Comparison of ENCODE assay signal across 8 mouse cellular contexts in genomic region chr2:61642452-61643368, GRCm38 (mm10).
DNase-seq lines count a peak whose midpoint lies in the region; ATAC-seq and TF ChIP-seq lines count a peak whose summit lies in the region.
"Had no signal": no experiment of that assay in that cellular context is flagged by ENCODE, and none has a peak within 500 bp of the region (broad histone marks: within the 10 kb centered on the region; RNA-seq: fewer than 3 reads in every experiment).

No protein-coding gene starts in this region.

- H3K4me3 ChIP-seq in forebrain, embryonic 13.5 days, result no peak overlapping the region
- no peak overlapping the region for H3K4me3 ChIP-seq in limb, embryonic 14.5 days (replicated peaks; ENCODE audit: low read length)
- no peak overlapping the region for H3K4me3 ChIP-seq in neural tube, embryonic 12.5 days
- H3K4me3 ChIP-seq: heart, embryonic 13.5 days had no signal

- no peaks in the 10 kb centered on the region for H3K27me3 ChIP-seq in forebrain, embryonic 13.5 days
- no peaks in the 10 kb centered on the region for H3K27me3 ChIP-seq in limb, embryonic 14.5 days (ENCODE audit: control insufficient read depth, insufficient read depth, low read length)
- no peaks in the 10 kb centered on the region for H3K27me3 ChIP-seq in neural tube, embryonic 12.5 days (replicated peaks)
- H3K27me3 ChIP-seq: heart, embryonic 13.5 days had no signal

- TF ChIP-seq POLR2A in limb, embryonic 14.5 days (IDR thresholded peaks at IDR 0.05; ENCODE audit: borderline replicate concordance, extremely low read depth, insufficient read depth, insufficient read length), result no peak

- 54% methylated on average over 6 of the region's 6 CpGs for WGBS in forebrain, embryonic 13.5 days
- WGBS in limb, embryonic 14.5 days, result 54% methylated on average over 6 of the region's 6 CpGs
- 55% methylated on average over 6 of the region's 6 CpGs for WGBS in neural tube, embryonic 12.5 days

- H3K9ac ChIP-seq in forebrain, embryonic 13.5 days, result no peak overlapping the region
- no peak overlapping the region for H3K9ac ChIP-seq in limb, embryonic 14.5 days (ENCODE audit: low read depth, low read length, severe bottlenecking)
- no peak overlapping the region for H3K9ac ChIP-seq in neural tube, embryonic 12.5 days
- H3K9ac ChIP-seq: heart, embryonic 13.5 days had no signal

- ATAC-seq in forebrain, embryonic 13.5 days, result peak; percentile 92
- peak; percentile 85 for ATAC-seq in inflammation-experienced regulatory T-cells, adult 6 months
- no peak; the same call in 1 of the 2 replicates for ATAC-seq in limb, embryonic 14.5 days (ENCODE audit: low FRiP score, low read depth)
- peak; percentile 82 for ATAC-seq in neural tube, embryonic 12.5 days (ENCODE audit: low FRiP score, low read depth)

- H3K4me2 ChIP-seq in forebrain, embryonic 13.5 days, result no peak overlapping the region
- no peak overlapping the region for H3K4me2 ChIP-seq in limb, embryonic 14.5 days (replicated peaks; ENCODE audit: low read depth, low read length, severe bottlenecking)
- no peak overlapping the region for H3K4me2 ChIP-seq in neural tube, embryonic 12.5 days (replicated peaks)
- H3K4me2 ChIP-seq: heart, embryonic 13.5 days had no signal

- H3K36me3 ChIP-seq in forebrain, embryonic 13.5 days (ENCODE audit: poor library complexity, severe bottlenecking), result no peaks in the 10 kb centered on the region
- 0 out of 2 replicates have a peak, but pooled peaks cover 3% of the 10 kb centered on the region for H3K36me3 ChIP-seq in limb, embryonic 14.5 days (ENCODE audit: control insufficient read depth, insufficient read depth, low read length)
- no peaks in the 10 kb centered on the region for H3K36me3 ChIP-seq in neural tube, embryonic 12.5 days

- peak; percentile 56 to 58 for DNase-seq in B cell, adult 2 months
- DNase-seq in CD8-positive naive resting alpha-beta T cell, adult 2 months (ENCODE audit: low read depth in 2 of 2, low spot score in 2 of 2), result peak; percentile 14 to 26
- peak; percentile 50 for DNase-seq in cerebellum, adult 11 months
- DNase-seq in limb, embryonic 14.5 days (ENCODE audit: low spot score), result peak; percentile 69

- H3K9me3 ChIP-seq in forebrain, embryonic 13.5 days (replicated peaks), result no peaks in the 10 kb centered on the region
- H3K9me3 ChIP-seq in limb, embryonic 14.5 days (ENCODE audit: control insufficient read depth, low read length), result no peaks in the 10 kb centered on the region
- H3K9me3 ChIP-seq in neural tube, embryonic 12.5 days, result no peaks in the 10 kb centered on the region
- H3K9me3 ChIP-seq: heart, embryonic 13.5 days had no signal

- H3K4me1 ChIP-seq in forebrain, embryonic 13.5 days, result peaks cover 3% of the 10 kb centered on the region; the same call in 1 of the 2 replicates
- no peaks in the 10 kb centered on the region for H3K4me1 ChIP-seq in limb, embryonic 14.5 days (ENCODE audit: control insufficient read depth, insufficient read depth, low read length)
- H3K4me1 ChIP-seq in neural tube, embryonic 12.5 days, result no peaks in the 10 kb centered on the region

- 0 out of 2 replicates have a peak overlapping the region, but pooled peaks have one; percentile 10 for H3K27ac ChIP-seq in forebrain, embryonic 13.5 days
- H3K27ac ChIP-seq in limb, embryonic 14.5 days (replicated peaks; ENCODE audit: low read depth, low read length), result no peak overlapping the region
- H3K27ac ChIP-seq in neural tube, embryonic 12.5 days, result no peak overlapping the region
- H3K27ac ChIP-seq: heart, embryonic 13.5 days had no signal
